Mouse (Mus musculus) left cerebral cortex, postnatal 25 days (tissue): ENCODE results near the gene Wdr48. TPM values are rescaled to one million over a fixed set of nuclear protein-coding genes. Genes with fewer than 3 reads are reported as not detected.

Experiments used
- DNase-seq, 2 experiments: peaks; one replicate each; pipeline ENCODE4 v3.0.0; 2022; ENCODE audit warnings: low spot score in 2 of 2, mixed read lengths in 1 of 2
- intact Hi-C: fragments of 180-260 bp; cut with DNase I; formaldehyde crosslinking; loops from one replicate; pipeline ENCODE4 v1.15.1; 2025
- total RNA-seq, 2 experiments: library from RNA; stranded (reverse); gene quantifications; 2 replicates each; pipeline ENCODE4 v1.2.3; 2021

The Wdr48 gene
- 10 to 100 TPM; 67.8 to 82.2 TPM for total RNA-seq

DNA sequence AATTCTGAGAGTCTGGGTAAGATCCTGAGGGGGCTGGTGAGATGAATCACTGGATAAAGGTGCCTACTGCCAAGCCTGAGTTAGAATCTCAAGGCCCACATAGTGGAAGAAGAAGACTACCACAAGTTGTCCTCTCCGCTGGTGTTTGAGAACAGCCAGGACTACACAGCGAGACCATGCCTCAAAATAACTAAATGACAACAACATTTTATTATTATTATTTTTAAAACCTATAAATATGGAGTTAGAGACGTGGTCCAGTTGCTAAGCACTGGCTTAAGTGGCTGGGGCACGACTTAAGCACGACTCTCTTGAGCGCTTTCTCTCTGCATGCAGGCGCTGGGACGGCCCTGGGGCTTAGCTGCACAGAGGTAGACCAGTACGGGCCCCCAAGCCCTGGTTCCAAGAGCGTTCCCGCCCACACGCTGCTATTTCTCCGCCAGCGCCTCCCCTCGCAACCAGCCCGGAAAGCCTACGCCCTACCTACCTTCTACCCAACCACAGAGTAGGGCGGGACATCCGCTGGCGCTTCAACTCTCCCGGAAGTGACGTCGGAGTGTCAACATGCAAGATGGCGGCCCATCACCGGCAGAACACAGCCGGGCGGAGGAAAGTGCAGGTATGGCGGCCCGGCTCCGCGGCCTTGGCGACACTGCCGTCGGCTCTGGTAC lies at the start of gene Wdr48:
Gene Wdr48, plus strand, starts transcription at position 540 of the 671 bp plus-strand sequence.
- peak; percentile 98 for DNase-seq
- intact Hi-C loops: no loop called here

DNA sequence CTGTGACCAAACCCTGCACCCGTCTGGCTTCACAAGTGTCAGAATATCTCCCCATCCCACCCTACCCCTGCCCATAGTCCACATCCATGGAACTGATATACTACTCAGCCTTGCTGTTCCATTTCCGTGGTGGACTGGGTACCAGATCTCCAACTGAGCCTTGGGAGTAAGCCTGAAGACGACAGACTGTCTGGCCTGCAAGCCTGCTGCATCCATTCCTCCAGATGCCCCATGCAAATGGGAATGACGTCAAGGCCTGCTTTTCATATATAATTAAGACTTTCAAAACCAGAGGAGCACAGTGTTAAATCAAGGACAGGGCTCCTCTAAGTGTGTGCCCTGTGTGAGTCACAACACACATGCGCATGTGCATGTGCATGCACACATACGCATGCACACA lies 47.5 kb upstream of the Wdr48 start:
- DNase-seq: peak in 1 of 2 experiments; percentile 24

DNA sequence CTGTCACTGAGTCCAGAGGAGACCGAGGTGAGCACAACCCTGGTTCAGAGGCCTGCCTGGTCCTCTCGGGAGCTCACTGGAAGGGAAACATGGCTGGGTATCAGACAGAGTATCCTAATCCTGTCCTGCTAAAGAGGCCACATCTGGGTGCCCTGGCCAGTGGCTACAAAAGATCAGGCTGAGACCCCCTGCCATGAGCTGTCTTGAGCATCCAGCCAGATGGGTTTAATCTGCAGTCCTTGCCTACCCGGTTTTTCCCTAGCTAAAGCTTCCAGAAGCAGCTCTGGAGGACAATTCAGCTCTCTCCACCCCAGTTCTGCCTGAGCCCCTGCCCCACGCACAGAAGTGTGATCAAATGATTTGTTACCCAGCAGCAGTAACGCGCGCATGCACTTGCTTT lies 46.0 kb upstream of the Wdr48 start:
- intact Hi-C loops: no loop called here
- DNase-seq: no peak

More for the DNA sequence above, 47.5 kb upstream of the Wdr48 start:
- intact Hi-C loops: no loop called here

DNA sequence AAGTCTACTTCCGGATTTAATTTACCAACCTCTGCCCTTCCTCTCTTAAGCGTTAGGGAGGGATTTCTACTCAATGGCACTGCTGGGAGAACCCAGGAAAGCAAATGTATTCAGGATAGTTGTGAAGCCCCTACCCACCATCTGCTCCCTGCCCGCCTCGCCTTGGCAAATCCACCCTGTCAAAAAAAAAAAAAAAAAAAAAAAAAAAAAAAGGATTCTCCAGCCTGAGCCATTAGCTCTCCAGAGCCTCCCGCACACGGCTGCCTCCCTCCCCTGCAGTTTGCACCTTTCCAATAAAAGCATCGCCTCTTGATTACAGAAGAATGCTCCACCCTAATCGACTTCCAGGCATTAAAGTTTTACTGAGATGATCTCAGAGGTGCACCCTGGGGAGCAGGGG lies 45.5 kb upstream of the Wdr48 start:
- intact Hi-C loops: no loop called here
- no peak for DNase-seq

DNA sequence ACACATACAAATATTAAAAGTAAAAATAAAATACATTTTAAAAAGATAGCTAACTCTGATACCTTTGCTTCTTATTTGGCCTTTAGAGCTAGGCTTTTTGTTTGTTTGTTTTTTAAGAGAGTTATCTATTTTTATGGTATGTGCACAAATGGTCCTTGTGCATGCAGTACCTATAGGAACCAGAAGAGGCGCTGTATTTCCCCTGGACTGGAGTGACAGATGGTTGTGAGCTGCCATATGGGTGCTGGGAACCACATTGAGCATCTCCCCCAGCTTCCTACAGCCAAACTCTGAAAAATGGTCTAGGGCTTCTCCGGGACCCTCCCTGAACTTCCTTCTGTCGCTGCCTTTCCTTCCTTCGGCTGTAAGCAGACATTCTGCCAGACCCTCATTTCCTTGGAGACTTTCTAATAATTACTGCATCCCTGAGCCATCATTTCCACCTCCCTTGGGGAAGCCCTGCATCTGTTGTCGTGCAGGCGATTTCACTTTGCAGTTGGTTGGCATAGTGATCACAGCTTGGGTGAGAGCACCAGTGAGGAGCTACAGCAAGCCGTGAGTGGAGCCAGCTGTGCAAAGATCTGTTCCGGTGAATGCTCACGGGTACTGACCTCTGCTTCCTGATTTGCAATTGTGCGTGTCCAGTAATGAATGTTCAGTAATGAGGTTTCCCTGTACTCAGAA lies 42.2 kb upstream of the Wdr48 start:
- no peak for DNase-seq
- intact Hi-C loops: no loop called here

DNA sequence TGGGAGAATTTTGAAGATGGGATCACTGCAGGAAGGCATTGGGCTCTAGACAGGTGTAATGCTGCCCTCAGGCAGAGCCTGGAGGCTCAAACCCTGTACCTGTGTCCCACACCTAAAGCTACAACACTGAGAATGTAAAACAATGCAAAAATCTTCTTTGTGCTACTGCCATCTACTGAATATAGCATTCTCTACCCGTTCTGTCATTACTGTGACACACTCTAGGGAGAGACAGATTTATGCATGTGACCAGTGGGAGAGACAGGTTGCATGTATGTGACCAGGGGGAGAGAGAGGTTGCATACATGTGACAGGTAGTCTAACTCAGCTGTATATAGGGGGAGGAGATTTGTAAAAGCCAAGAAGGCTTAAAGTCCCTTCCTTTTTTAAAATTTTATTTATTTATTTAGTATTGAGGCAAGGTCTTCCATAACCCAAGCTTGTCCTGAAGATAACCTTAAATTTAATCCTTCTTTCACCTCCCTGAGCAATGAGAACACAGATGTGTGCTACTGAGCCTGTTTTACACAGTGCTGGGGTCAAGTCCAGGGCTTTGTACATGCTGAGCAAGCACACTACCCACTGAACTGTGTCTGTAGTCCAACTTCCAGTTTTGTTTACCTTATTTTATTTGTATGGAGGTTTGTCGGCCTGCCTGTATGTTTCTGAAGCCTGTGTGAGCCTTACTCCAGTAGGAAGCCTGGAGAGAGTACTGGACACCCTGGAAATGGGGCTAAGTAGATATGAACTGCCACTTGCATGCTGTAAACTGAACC lies 41.4 kb upstream of the Wdr48 start:
- intact Hi-C loops: no loop called here
- no peak for DNase-seq

DNA sequence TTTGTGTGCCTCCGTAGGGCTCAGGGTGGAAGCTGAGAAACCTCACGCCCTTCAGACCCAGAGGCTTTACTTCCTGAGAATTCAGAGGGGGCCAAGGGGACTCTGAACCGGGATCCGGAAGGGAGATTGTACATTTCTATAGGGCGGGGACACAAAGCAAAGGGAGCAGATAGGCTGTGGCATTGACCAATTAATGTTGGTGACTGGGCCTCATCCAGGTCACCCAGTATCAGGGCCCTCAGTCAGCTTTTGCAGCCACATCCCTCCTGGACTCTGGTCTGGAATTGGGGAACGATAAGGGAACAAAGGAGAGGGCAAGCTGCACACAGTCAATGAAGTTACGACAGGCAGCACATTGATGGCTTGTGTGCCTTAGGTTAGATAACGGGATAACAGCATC lies 40.5 kb upstream of the Wdr48 start:
- no peak for DNase-seq
- intact Hi-C loops: no loop called here

DNA sequence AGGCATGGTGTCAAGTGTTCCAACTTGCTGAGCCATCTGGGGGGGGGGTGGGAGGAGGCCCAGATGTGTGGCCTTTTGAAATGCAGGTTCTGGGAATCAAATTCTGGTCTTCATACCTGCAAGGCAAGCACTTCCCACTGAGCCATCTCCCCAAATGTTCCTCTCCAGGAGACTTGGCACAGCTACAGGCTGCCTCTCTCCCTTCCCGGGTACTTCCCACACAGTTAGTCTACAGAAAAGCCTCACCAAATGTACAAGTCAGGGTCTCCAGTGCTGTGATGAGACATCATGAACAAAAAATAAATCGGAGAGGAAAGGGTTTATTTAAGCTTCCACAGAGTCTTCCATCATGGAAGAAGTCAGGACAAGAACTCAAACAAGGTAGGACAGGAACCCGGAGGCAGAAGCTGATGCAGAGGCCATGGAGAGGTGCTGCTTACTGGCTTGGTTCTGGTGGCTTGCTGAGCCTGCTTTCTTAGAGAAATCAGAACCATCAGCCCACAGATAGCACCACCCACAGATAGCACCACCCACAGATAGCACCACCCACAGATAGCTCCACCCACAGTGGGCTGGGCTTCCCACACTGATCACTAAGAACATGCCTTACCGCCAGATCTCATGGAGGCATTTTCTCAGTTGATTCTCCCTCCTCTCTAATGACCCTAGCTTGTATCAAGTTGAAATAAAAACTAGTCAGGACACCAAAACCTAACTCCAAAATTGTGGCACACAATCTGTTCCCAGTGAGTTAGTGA lies 7.4 kb upstream of the Wdr48 start:
- DNase-seq: peak in 1 of 2 experiments; percentile 53
- intact Hi-C loops: loop anchor here (10.0 kb wide), 1 partner anchor 243 kb away; no protein-coding TSS in a partner anchor

DNA sequence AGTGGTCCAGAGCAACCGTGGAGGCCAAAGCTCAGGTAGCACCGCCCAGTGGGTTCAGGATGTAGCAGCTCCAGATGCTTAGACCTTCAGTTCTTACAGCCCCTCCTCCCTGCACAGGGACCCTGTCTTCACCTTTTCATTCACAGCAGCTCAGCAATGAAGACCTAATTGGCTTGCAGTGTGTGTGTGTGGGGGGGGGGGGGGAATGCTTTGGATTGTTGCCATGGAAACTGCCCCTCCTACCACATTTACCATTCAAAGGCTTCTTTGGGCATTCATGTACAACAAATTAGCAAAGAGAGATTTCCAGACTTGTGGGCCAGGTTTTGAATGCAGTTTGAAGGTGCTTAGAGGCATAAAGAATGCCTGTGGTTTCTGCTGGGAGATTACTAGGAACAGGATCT lies 5.8 kb upstream of the Wdr48 start:
- DNase-seq: no peak
- intact Hi-C loops: loop anchor here (1.0 to 10.0 kb wide), 2 partner anchors 244 to 429 kb away; no protein-coding TSS in a partner anchor

DNA sequence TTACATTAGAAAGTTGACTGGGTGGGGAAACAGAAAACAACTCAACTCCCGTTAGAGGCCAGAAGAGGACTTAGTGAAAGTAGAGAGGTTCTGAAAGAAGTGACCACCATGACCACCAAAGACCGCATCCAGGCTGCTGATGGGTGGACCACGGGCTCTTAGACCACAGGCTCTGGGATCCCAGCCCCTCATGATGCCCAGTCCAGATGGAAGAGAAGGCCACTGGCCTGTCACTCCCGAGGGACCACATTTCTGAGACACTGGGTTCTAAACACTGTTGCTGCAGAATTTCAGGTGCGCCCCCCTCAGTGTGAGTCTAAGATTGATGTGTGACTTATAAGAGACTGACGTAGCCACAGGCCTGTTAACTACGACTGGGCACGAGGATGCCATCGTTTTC lies 5.2 kb upstream of the Wdr48 start:
- intact Hi-C loops: loop anchor here (10.0 kb wide), 1 partner anchor 245 kb away; no protein-coding TSS in a partner anchor
- DNase-seq: no peak

DNA sequence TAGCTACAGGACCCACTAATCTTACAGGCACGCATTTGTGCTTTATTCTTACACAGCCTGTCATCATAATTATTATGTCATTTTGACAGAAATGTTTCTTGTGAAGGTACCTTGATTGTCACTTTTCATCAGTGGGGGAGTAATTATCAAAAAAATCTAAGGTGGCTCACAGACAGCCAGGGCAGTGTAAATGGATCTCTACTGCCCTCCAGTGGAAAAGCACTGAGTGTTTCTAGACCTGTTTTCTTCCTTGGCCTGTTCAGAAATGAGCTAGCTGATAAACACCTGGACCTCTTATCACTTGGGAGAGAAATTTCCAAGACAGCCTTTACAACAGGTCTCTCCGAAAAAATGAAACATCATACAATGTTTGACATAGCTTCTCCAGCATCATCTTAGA lies 4.0 kb upstream of the Wdr48 start:
- intact Hi-C loops: no loop called here
- DNase-seq: peak; percentile 51 to 53

DNA sequence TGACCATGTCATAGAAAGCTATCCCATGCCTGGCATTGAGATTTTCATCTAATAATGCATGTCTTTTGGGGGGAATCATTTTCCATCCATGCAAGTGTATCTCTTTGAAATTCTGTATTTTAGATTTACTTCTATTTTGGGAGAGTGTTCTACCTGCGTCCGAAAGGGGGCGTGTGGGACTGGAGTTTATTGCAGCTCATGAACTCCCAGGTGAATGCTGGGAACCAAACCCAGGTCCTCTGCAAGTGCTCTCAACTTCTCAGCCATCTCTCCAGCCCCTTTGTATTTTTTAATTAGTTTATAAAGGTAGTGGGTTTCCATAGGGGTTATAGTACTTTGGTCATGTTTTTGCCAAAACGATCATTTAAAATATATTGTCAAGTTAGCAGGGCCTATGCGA lies 797 bp upstream of the Wdr48 start:
- no peak for DNase-seq

DNA sequence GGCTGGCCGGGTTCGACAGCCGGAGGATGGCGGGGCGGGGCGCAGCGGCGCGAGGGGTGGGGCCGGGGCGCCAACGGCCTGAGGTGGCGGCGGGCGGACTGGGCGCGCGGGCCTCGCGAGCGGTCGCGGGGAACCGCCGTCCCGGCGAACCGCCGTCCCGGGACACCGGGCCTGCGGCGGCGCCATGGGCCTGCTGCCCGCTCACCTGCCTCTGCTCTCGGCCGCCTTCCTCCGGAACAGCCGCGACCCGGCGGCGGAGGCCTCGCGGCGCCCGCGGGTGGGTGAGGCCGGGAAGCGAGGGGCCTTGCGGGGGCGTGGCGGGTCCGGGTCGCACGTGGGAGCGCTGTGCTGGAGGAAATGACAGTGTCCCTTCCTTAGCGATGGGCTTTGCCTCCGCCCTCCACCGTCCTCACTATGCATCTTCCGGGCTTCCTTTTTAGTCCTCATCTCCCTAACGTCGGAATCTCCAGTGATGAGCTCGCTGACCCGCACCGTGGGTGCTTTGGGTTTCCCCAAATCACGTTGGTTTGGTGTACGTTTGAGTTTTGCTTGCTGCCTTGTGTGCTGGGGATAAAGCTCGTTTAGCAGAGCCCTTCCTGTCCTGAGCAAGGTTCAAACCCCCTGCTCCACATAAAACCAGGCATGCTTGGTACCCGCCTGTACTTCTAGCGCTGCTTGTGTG lies 503 bp downstream of the Wdr48 start:
- intact Hi-C loops: no loop called here
- peak; percentile 41 to 43 for DNase-seq

More for the DNA sequence above, 797 bp upstream of the Wdr48 start:
- intact Hi-C loops: no loop called here

DNA sequence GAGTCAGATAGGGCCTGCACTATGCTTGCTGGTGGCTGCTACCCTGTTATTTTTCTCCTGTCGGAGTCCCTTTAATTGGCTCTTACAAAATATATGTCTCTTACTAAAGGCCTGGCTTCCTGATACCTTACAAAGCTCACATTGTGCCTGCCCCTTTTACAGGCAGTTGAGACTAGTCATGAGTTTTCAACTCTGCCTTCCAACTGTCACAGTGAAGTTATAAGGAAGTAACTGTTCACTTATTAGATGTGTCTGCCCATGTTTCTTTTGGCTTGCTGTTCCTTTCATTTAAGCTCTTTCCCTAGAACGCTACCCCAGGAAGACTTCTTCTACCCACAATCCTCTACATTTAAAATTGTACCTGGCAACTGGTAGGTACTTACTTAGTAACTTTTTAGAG lies 4.8 kb downstream of the Wdr48 start:
- intact Hi-C loops: no loop called here
- no peak for DNase-seq

DNA sequence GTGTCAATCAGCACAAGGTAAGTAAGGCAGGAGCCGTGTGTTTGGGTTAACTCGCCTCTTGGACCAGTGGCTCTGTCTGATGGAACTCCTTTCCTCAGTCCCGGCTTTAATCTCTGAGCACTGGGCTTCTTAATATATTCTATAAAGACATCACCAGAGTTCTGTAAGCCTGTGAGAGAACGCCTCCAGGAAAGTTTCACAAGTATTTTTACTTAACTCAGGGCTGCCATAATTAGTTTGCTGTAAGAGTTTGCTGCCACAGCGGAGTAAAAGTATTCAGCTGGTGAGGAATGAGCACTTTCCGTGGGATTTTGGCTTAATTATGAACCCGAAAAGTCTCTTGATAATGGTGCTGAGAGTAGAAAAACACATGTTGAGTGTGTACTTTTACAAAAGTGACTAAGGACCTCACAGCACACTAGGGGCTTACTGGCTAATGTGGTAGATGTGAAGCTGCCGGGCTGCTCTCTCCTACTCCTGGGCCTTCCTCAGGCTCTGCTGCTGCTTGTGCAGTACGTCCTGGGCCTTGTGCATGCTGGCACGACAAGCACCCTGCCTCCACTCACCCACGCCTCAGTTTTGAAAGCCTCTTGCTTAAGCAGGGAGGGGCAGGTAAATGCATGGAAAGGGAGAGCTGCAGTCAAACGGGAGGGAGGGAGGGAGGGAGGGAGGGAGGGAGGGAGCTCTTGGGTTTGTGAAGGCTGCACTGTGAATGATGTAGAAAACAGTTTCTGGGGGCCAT lies 7.9 kb downstream of the Wdr48 start:
- intact Hi-C loops: no loop called here

DNA sequence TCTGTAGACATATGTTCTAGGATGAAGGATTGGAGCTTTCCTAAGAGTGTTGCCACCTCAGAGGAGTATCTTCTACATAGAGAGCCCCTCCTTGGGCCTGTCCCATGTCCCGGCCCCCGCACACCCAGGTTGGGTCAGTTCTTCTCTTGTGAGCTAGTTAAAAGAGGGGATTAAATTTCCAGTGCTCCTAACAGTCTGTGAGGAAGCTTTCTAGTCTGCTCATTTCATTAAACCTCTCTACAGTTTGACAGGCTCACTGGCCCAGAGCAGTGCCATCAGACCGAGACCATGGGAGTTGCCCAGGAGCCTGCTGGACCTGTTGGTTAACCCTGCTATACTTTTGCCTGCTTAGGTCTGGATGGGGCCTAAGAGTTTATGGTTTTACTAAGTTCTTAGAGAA lies 14.0 kb downstream of the Wdr48 start:
- no peak for DNase-seq

More for the DNA sequence above, 7.9 kb downstream of the Wdr48 start:
- peak in 1 of 2 experiments; percentile 71 for DNase-seq

DNA sequence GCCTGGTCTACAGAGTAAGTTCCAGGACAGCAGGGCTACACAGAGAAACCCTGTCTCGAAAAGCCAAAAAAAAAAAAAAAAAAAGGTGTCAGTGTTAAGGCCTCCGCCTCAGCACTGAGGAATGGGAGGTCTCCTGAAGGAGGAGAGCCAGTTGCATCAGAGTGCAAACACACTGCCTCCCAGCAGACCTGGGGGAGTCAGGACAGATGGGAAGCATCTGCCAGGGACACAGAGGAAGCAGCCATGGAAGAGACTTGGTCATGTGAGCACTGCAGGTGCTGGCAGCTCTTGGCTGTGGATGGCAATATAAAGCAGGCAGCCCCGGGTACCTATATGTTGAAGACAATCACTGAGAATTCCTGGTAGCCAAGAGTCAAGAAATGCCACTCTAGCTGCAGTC lies 15.3 kb downstream of the Wdr48 start:
- peak in 1 of 2 experiments; percentile 56 for DNase-seq
- intact Hi-C loops: no loop called here

More for the DNA sequence above, 14.0 kb downstream of the Wdr48 start:
- intact Hi-C loops: no loop called here

DNA sequence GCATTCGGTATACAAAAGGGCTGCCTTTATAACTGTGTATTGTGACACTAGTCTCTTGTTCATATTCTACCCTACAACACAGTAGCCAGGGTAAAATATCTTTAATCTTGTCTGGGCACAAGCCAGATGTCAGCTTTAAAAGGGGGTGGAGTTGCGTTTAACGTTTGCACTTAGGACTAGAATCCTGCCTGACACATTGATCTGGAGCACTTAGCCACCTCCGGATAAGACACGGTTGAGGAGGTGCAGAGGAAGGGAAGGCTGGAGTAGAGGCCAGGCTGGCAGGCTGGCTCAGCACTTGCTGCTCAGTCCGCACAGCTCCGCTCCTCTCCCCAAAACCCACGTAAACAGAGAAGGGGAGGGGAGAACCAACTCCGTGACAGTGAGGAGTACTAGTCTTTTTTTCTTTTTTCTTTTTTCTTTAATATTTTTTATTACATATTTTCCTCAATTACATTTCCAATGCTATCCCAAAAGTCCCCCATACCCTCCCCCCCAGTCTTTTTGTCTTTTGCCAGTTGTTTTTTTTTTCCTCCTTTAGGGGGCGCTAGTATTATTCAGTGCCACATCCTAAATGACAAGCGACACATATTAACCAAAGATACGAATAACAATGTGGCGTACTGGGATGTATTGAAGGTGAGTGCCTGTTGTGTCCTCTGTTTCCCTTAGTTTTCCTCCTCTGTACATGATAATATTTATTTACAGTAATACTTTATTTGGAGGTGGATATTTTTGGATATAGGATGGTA lies 18.6 kb downstream of the Wdr48 start:
- intact Hi-C loops: no loop called here
- no peak for DNase-seq
